Mouse (Mus musculus) C2C12 (cell line): ENCODE measurements around the gene Stx19. TPM values are rescaled to one million over a fixed set of nuclear protein-coding genes. Genes with fewer than 3 reads are reported as not detected.
A peak's percentile ranks its signal among the peaks of the same experiment; 100 is the strongest.

Source experiments
- H3K27me3 ChIP-seq: one replicate; pipeline ENCODE4 v1.6.1; 2011; ENCODE audit not compliant: control insufficient read depth, insufficient read depth, insufficient read length
- H3K36me3 ChIP-seq: one replicate; pipeline ENCODE4 v1.6.1; 2011; ENCODE audit not compliant: control insufficient read depth, insufficient read depth
- H3K4me3 ChIP-seq: one replicate; pipeline ENCODE4 v1.5.1; 2011; ENCODE audit warnings: mild to moderate bottlenecking, control low read depth; ENCODE audit not compliant: poor library complexity, insufficient read depth, severe bottlenecking
- H3K79me2 ChIP-seq: one replicate; pipeline ENCODE4 v1.6.1; 2011; ENCODE audit not compliant: control insufficient read depth, insufficient read depth
- H3K79me3 ChIP-seq: one replicate; pipeline ENCODE4 v1.6.1; 2011; ENCODE audit warnings: low read depth, control low read depth
- H3ac ChIP-seq: one replicate; pipeline ENCODE3; 2011; ENCODE audit warnings: low read depth; ENCODE audit not compliant: control insufficient read depth, insufficient read length
- CEBPB ChIP-seq: IDR thresholded peaks from one replicate; pipeline ENCODE4 v1.6.1; 2011; ENCODE audit warnings: low read depth, mild to moderate bottlenecking, control low read depth, moderate library complexity
- CTCF ChIP-seq: IDR thresholded peaks from one replicate; pipeline ENCODE4 v1.5.1; 2011; ENCODE audit not compliant: control insufficient read depth, insufficient read depth, insufficient read length
- FOSL1 ChIP-seq: IDR thresholded peaks from one replicate; pipeline ENCODE4 v1.8.0; 2011; ENCODE audit warnings: mild to moderate bottlenecking, low read length; ENCODE audit not compliant: poor library complexity, insufficient read depth, severe bottlenecking
- MAX ChIP-seq: IDR thresholded peaks from one replicate; pipeline ENCODE4 v1.6.1; 2011; ENCODE audit warnings: mild to moderate bottlenecking, control low read depth
- MYOD1 ChIP-seq: IDR thresholded peaks from one replicate; pipeline ENCODE4 v1.6.1; 2011; ENCODE audit warnings: low read depth; ENCODE audit not compliant: control insufficient read depth, insufficient read length
- MYOG ChIP-seq: IDR thresholded peaks from one replicate; pipeline ENCODE4 v1.6.1; 2011; ENCODE audit not compliant: control insufficient read depth, insufficient read length; ENCODE audit errors: extremely low read depth
- USF1 ChIP-seq: IDR thresholded peaks from one replicate; pipeline ENCODE4 v1.6.1; 2011; ENCODE audit warnings: low read depth, mild to moderate bottlenecking, control low read depth, moderate library complexity
- polyA plus RNA-seq: library from polyadenylated mRNA; unstranded; fragments of >200 nt; fragmentation: generic; extraction: Trizol; gene quantifications from one replicate; pipeline ENCODE4 v1.2.1, GENCODE M21; 2012; ENCODE audit warnings: missing spikeins

The Stx19 gene
- polyA plus RNA-seq, 1 experiment: 0.01 TPM

DNA sequence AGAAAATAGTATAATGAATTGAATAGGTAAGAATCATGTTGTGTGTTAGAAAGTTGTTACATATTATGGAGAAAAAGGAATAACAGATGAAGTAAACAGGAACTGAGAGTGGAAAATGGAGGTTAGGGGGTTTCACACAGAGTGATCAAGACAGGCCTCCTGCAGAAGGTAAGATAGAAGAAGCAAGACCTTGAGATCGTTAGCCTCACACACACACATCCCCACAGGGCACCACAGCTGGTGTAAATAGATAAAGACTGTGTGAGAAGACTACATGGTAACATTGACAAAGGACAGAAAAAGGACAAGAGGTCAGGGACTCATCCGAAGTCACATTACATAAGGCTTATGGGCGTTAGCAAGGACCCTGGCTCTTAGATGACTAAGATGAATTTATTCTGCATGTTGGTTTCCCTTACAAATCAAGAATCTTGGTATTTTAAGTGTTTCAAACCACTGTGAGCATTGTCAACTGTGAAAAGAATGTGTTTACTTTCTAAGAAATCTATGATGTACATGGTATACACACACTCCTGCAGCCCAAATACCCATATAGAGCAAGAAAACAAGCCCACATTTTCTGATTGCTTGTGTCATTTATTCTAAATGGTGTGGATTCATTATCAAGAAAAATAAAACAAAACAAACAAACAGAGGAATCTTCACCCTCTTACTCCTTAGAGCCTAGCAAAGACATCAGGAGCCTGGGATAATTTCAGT, 19.7 kb downstream of the Stx19 start:
- TF ChIP-seq CTCF (no peak), FOSL1 (no peak), MAX (no peak), MYOG (no peak)
- Histone ChIP-seq H3K36me3 (no peaks in the 10 kb centered on the region), H3K79me2 (peaks cover 17% of the 10 kb centered on the region)

GRCm38 (mm10) chr16:62845341-62845740, 30.9 kb downstream of the Stx19 start:
- H3K4me3 ChIP-seq: no peak overlapping the region
- TF ChIP-seq MAX (no peak), CEBPB (no peak), FOSL1 (no peak), MYOD1 (no peak), MYOG (no peak), CTCF (no peak), USF1 (no peak)

More for the DNA sequence above, 19.7 kb downstream of the Stx19 start:
- Histone ChIP-seq H3ac (no peak overlapping the region), H3K79me3 (peaks cover 2% of the 10 kb centered on the region), H3K27me3 (no peaks in the 10 kb centered on the region), H3K4me3 (no peak overlapping the region)

GRCm38 (mm10) chr16:62846498-62847312, 32.2 kb downstream of the Stx19 start, which contains the start of gene Arl13b:
TSS of gene Arl13b (minus strand) at chr16:62847040.
- H3K36me3 ChIP-seq: no peaks in the 10 kb centered on the region
- H3ac ChIP-seq: peak within 1 kb of the TSS; percentile 88
- peak within 1 kb of the TSS; percentile 69 for H3K4me3 ChIP-seq
- H3K79me2 ChIP-seq: peaks cover 37% of the 10 kb centered on the region
- H3K79me3 ChIP-seq: peaks cover 6% of the 10 kb centered on the region
- TF ChIP-seq USF1 (no peak), FOSL1 (no peak), MYOG (no peak), MYOD1 (no peak), CTCF (no peak), CEBPB (no peak), MAX (no peak)
- H3K27me3 ChIP-seq: no peaks in the 10 kb centered on the region

More at GRCm38 (mm10) chr16:62845341-62845740, 30.9 kb downstream of the Stx19 start:
- Histone ChIP-seq H3K36me3 (no peaks in the 10 kb centered on the region), H3ac (no peak overlapping the region), H3K79me3 (peaks cover 8% of the 10 kb centered on the region), H3K27me3 (no peaks in the 10 kb centered on the region), H3K79me2 (peaks cover 48% of the 10 kb centered on the region)

DNA sequence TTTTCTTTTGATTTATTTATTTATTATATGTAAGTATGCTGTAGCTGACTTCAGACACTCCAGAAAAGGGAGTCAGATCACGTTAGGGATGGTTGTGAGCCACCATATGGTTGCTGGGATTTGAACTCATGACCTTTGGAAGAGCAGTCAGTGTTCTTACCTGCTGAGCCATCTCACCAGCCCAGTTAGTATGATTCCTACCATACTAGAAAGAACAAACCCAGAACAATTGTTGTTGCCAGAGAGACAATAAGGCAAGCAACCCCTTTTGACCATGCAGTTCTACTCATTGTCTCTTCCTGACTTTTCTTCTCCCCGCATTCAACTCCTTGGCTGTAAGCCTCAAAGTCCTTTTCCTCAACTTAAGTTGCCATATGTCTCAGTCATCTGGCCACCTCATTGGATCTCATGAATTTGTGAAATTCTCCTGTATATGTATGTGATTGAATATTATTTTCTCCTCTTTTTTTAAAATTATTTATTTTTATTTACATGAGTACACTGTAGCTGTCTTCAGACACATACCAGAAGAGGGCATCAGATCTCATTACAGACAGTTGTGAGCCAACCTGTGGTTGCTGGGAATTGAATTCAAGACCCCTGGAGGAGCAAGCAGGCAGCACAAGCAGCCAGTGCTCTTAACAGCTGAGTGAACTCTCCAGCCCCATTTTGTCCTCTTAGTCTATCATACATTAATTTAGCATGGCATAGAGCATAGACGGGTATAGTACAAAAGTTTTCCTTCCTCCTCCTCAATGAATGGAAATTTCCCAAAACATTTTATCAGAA, 38.2 kb downstream of the Stx19 start:
- no peak for TF ChIP-seq MYOG
- no peak for TF ChIP-seq MAX
- no peak for TF ChIP-seq USF1
- TF ChIP-seq CTCF: no peak
- TF ChIP-seq MYOD1: no peak
- no peak for TF ChIP-seq CEBPB
- TF ChIP-seq FOSL1: no peak
- no peak overlapping the region for H3ac ChIP-seq

GRCm38 (mm10) chr16:62853611-62854126, 39.2 kb downstream of the Stx19 start:
- TF ChIP-seq MYOG (no peak), FOSL1 (no peak), CEBPB (no peak), MAX (no peak), CTCF (no peak), USF1 (no peak), MYOD1 (no peak)
- H3ac ChIP-seq: no peak overlapping the region
- no peaks in the 10 kb centered on the region for H3K27me3 ChIP-seq
- H3K79me3 ChIP-seq: no peaks in the 10 kb centered on the region
- H3K4me3 ChIP-seq: peak overlapping the region; percentile 41
- H3K79me2 ChIP-seq: no peaks in the 10 kb centered on the region
- no peaks in the 10 kb centered on the region for H3K36me3 ChIP-seq

More for the DNA sequence above, 38.2 kb downstream of the Stx19 start:
- Histone ChIP-seq H3K79me2 (no peaks in the 10 kb centered on the region), H3K79me3 (no peaks in the 10 kb centered on the region), H3K27me3 (no peaks in the 10 kb centered on the region), H3K4me3 (no peak overlapping the region), H3K36me3 (no peaks in the 10 kb centered on the region)
